Mouse (Mus musculus) lung, embryonic 14.5 days (tissue): ENCODE measurements around the gene Fance. TPM values are rescaled to one million over a fixed set of nuclear protein-coding genes. Genes with fewer than 3 reads are reported as not detected.
"Not testable (repeated sequence)": the region's sequence is repeated elsewhere in the genome, so short reads cannot be mapped to it uniquely, and the experiment has no call there.

Experiments used
- ATAC-seq: fragments of 200-750 bp; cut with Nextera tagmentation; 2 replicates; pipeline ENCODE4 v1.8.0; 2017; ENCODE audit warnings: mild to moderate bottlenecking, moderate TSS enrichment, moderate library complexity; ENCODE audit not compliant: insufficient read depth
- DNase-seq: peaks from one replicate; pipeline ENCODE4 v3.0.0-alpha.2; 2015
- H3K27ac ChIP-seq: fragments of 300-500 bp; sonication (generic); 2 replicates; pipeline ENCODE4 v1.5.1; 2014; ENCODE audit warnings: low read depth, mild to moderate bottlenecking, moderate library complexity
- H3K27me3 ChIP-seq: fragments of 300-500 bp; sonication (generic); 2 replicates; pipeline ENCODE4 v1.6.1; 2014; ENCODE audit warnings: low read length, control low read depth; ENCODE audit not compliant: insufficient read depth
- H3K36me3 ChIP-seq: fragments of 300-500 bp; sonication (generic); 2 replicates; pipeline ENCODE4 v1.6.1; 2014; ENCODE audit warnings: control low read depth; ENCODE audit not compliant: insufficient read depth
- H3K4me1 ChIP-seq: fragments of 300-500 bp; sonication (generic); 2 replicates; pipeline ENCODE4 v1.6.1; 2014; ENCODE audit warnings: antibody characterized with exemption, control low read depth; ENCODE audit not compliant: insufficient read depth
- H3K4me2 ChIP-seq: fragments of 300-500 bp; sonication (generic); 2 replicates; pipeline ENCODE4 v1.6.1; 2014; ENCODE audit warnings: mild to moderate bottlenecking
- H3K4me3 ChIP-seq: fragments of 300-500 bp; sonication (generic); 2 replicates; pipeline ENCODE4 v1.5.1; 2014; ENCODE audit warnings: low read depth, low read length
- H3K9ac ChIP-seq: fragments of 300-500 bp; sonication (generic); 2 replicates; pipeline ENCODE4 v1.6.1; 2014
- H3K9me3 ChIP-seq: fragments of 300-500 bp; sonication (generic); 2 replicates; pipeline ENCODE4 v1.6.1; 2016; ENCODE audit warnings: low read depth, low read length, control low read depth
- CTCF ChIP-seq: IDR thresholded peaks from 2 replicates; pipeline ENCODE4 v1.5.1; 2016; ENCODE audit warnings: antibody characterized with exemption, low read depth
- WGBS: fragments of 180-500 bp; shearing (Covaris S2); extraction: QIAGEN DNeasy Blood & Tissue Kit; methylation state at CpG from one replicate; pipeline ENCODE4 v1.1.7; 2014; 5-methylcytosine and 5-hydroxymethylcytosine counted together
- polyA plus RNA-seq: library from polyadenylated mRNA; unstranded; fragments of >200 nt; fragmentation: Nextera tagmentation; extraction: Ambion mirVana; gene quantifications from 2 replicates; pipeline ENCODE4 v1.2.1, GENCODE M21; 2014

Gene Fance
- polyA plus RNA-seq, 1 experiment from 2014 or later = 35.3 TPM

GRCm38 (mm10) chr17:28349264-28349880 lies 36.1 kb downstream of the Fance start:
- DNase-seq = no peak
- ATAC-seq = no peak
- Histone ChIP-seq H3K9ac (peak overlapping the region; percentile 88), H3K4me3 (peak overlapping the region; percentile 77), H3K4me1 (peaks cover 56% of the 10 kb centered on the region), H3K9me3 (no peaks in the 10 kb centered on the region), H3K4me2 (peak overlapping the region; percentile 94), H3K36me3 (no peaks in the 10 kb centered on the region), H3K27ac (peak overlapping the region; percentile 99), H3K27me3 (no peaks in the 10 kb centered on the region)
- no peak for TF ChIP-seq CTCF
- WGBS = 3% methylated on average over 13 of the region's 13 CpGs

GRCm38 (mm10) chr17:28349901-28350465 lies 36.7 kb downstream of the Fance start:
- H3K9me3 ChIP-seq = no peaks in the 10 kb centered on the region
- H3K27ac ChIP-seq = peak overlapping the region; percentile 99
- peak; percentile 51 for DNase-seq
- TF ChIP-seq CTCF = no peak
- no peaks in the 10 kb centered on the region for H3K27me3 ChIP-seq
- no peak; the same call in 1 of the 2 replicates for ATAC-seq
- H3K9ac ChIP-seq = peak overlapping the region; percentile 88
- WGBS = under 1% methylated on average over 51 of the region's 54 CpGs
- peaks cover 50% of the 10 kb centered on the region for H3K4me1 ChIP-seq
- peak overlapping the region; percentile 77 for H3K4me3 ChIP-seq
- H3K4me2 ChIP-seq = peak overlapping the region; percentile 94
- H3K36me3 ChIP-seq = no peaks in the 10 kb centered on the region

- no peaks in the 10 kb centered on the region for H3K9me3 ChIP-seq
- H3K36me3 ChIP-seq = no peaks in the 10 kb centered on the region
- peak within 1 kb of the TSS; percentile 94 for H3K4me2 ChIP-seq
- ATAC-seq (peak; percentile 89), DNase-seq (peak; percentile 91)
- peak; percentile 11; the same call in 1 of the 2 replicates for TF ChIP-seq CTCF
- peaks cover 43% of the 10 kb centered on the region for H3K4me1 ChIP-seq
- no peaks in the 10 kb centered on the region for H3K27me3 ChIP-seq
- H3K9ac ChIP-seq = peak within 1 kb of the TSS; percentile 88
- H3K27ac ChIP-seq = peak within 1 kb of the TSS; percentile 99
- H3K4me3 ChIP-seq = peak within 1 kb of the TSS; percentile 77
- under 1% methylated on average over 57 of the region's 73 CpGs for WGBS
These were observed 37.4 kb downstream of the Fance start, which contains the start of gene Tead3 for GRCm38 (mm10) chr17:28350466-28351352. TSS of gene Tead3 (minus strand) at chr17:28350817.

- H3K4me3 ChIP-seq = peak overlapping the region; percentile 77
- peak overlapping the region; percentile 99 for H3K27ac ChIP-seq
These were observed 38.1 kb downstream of the Fance start for GRCm38 (mm10) chr17:28351353-28351890.

GRCm38 (mm10) chr17:28352018-28352417 lies 38.7 kb downstream of the Fance start:
- Histone ChIP-seq H3K27ac (peak overlapping the region; percentile 99), H3K36me3 (no peaks in the 10 kb centered on the region), H3K4me3 (peak overlapping the region; percentile 77), H3K4me2 (peak overlapping the region; percentile 94), H3K9ac (no peak overlapping the region), H3K4me1 (peaks cover 32% of the 10 kb centered on the region), H3K9me3 (no peaks in the 10 kb centered on the region), H3K27me3 (no peaks in the 10 kb centered on the region)
- ATAC-seq = no peak
- no peak for TF ChIP-seq CTCF
- DNase-seq = no peak
- WGBS = 24% methylated on average over 11 of the region's 11 CpGs

More at GRCm38 (mm10) chr17:28351353-28351890, 38.1 kb downstream of the Fance start:
- peaks cover 36% of the 10 kb centered on the region for H3K4me1 ChIP-seq
- ATAC-seq (peak; percentile 76; the same call in 1 of the 2 replicates), DNase-seq (peak; percentile 27)
- peak overlapping the region; percentile 88 for H3K9ac ChIP-seq
- H3K4me2 ChIP-seq = peak overlapping the region; percentile 94
- TF ChIP-seq CTCF = no peak
- no peaks in the 10 kb centered on the region for H3K9me3 ChIP-seq
- H3K36me3 ChIP-seq = no peaks in the 10 kb centered on the region
- no peaks in the 10 kb centered on the region for H3K27me3 ChIP-seq
- under 1% methylated on average over 29 of the region's 29 CpGs for whole genome bisulfite sequencing

- ATAC-seq = no peak
- H3K4me2 ChIP-seq = no peak overlapping the region
- peak; percentile 67 for DNase-seq
- H3K36me3 ChIP-seq = no peaks in the 10 kb centered on the region
- TF ChIP-seq CTCF = no peak
- peak overlapping the region; percentile 36; the same call in 1 of the 2 replicates for H3K27ac ChIP-seq
- peaks cover 11% of the 10 kb centered on the region for H3K4me1 ChIP-seq
- 65% methylated on average over 12 of the region's 12 CpGs for WGBS
- H3K4me3 ChIP-seq = no peak overlapping the region
- H3K9me3 ChIP-seq = no peaks in the 10 kb centered on the region
- H3K27me3 ChIP-seq = peaks cover 11% of the 10 kb centered on the region; the same call in 1 of the 2 replicates
- no peak overlapping the region for H3K9ac ChIP-seq
These were observed 42.6 kb downstream of the Fance start for GRCm38 (mm10) chr17:28355871-28356270.

GRCm38 (mm10) chr17:28358576-28359261 lies 45.4 kb downstream of the Fance start:
- not testable (repeated sequence) for H3K9me3 ChIP-seq, H3K4me2 ChIP-seq, ATAC-seq, H3K4me1 ChIP-seq, H3K36me3 ChIP-seq, DNase-seq, H3K9ac ChIP-seq, H3K4me3 ChIP-seq
- 13% methylated on average over 24 of the region's 24 CpGs for WGBS
- Histone ChIP-seq H3K27me3 (peaks cover 26% of the 10 kb centered on the region), H3K27ac (0 out of 2 replicates have a peak overlapping the region, but pooled peaks have one; percentile 46)
